Mouse (Mus musculus): Measurements from ENCODE around the gene Ccs.

DNA sequence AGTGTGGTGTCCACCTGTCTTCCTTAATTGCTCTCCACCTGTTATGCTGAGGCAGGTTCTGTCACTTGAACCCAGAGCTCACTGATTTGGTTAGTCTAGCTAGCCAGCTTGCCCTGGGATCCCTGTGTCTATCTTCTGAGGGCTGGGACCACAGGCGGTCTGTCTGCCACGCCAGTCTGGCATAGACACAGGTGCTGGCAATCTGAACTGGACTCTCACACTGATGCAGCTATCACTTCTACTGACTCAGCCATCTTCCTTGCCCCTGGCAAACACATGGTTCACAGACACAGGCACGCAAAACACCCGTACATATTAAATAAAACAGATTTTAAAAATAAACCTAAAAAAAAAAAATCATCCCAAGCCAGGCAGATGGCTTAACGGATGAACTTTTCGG, 2.1 kb downstream of the Ccs start:
- no peak for TF ChIP-seq CTCF (IDR thresholded peaks at IDR 0.05)
- no peak for TF ChIP-seq POLR2A (IDR thresholded peaks at IDR 0.05; ENCODE audit: insufficient read depth, low read depth, low read length)
- TF ChIP-seq EP300 (IDR thresholded peaks at IDR 0.05; ENCODE audit: insufficient read depth, low read depth, low read length): no peak
